Mouse (Mus musculus): ENCODE results near the gene Vax2. TPM values are rescaled to one million over a fixed set of nuclear protein-coding genes. Genes with fewer than 3 reads are reported as not detected.

Vax2 gene
- polyA plus RNA-seq, 1 experiment from 2014 or later, result not detected

DNA sequence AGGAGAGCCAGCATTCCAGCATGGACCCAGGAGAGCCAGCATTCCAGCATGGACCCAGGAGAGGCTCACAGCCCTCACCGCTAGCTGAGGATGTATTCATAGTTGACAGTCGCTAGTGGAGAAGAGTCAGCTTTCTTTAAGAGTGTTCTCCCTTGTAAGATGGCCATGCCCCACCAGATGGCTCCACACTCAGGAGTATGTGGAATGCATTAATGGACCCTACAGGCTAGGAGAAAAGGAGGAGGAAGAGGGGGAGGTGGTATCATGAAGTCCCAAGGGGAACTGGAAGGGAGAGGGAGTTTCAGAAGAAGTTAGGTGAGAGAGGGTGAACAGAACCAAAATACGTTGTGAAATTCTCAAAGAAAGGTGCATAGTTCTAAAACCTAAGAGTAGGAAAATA, 15.3 kb upstream of the Vax2 start:
- WGBS, result 1% methylated on average over 3 of the region's 3 CpGs
- H3K9ac ChIP-seq (replicated peaks; ENCODE audit: low read depth, low read length), result no peak overlapping the region
- ATAC-seq (ENCODE audit: insufficient number of reproducible peaks, insufficient read depth, low FRiP score, low read depth), result no peak
- no peak overlapping the region for H3K4me2 ChIP-seq (replicated peaks; ENCODE audit: low read depth, low read length)
- H3K4me1 ChIP-seq (ENCODE audit: control insufficient read depth, insufficient read depth, low read length), result no peaks in the 10 kb centered on the region
- H3K4me3 ChIP-seq (ENCODE audit: low read depth, low read length), result no peak overlapping the region
- no peaks in the 10 kb centered on the region for H3K36me3 ChIP-seq (ENCODE audit: control insufficient read depth, insufficient read depth, low read length)
- peaks cover 84% of the 10 kb centered on the region for H3K27me3 ChIP-seq (ENCODE audit: control insufficient read depth, insufficient read depth, low read length)
- H3K27ac ChIP-seq (ENCODE audit: low read length), result no peak overlapping the region
- no peaks in the 10 kb centered on the region for H3K9me3 ChIP-seq (ENCODE audit: control insufficient read depth, low read depth, low read length)

DNA sequence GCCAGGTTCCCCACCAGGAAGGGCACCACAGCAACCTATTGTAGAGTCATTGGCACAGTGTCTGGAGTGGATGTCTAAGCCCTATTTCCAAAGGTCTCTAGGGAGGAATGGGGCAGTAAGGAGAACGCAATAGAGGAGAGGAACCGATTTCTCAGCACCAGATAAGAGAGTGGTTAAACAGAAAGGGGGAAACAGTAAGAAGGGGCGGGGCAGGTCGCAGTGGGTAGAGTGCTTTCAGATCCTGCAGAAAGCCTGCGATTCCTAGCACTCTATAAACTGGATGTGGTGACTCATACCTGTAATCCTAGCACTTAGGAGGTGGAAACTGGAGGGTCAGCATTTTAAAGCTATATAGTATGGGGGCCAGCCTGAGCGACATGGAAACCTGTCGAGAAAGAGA, 14.4 kb upstream of the Vax2 start:
- 3% methylated on average over 7 of the region's 7 CpGs for WGBS
- no peaks in the 10 kb centered on the region for H3K4me1 ChIP-seq (ENCODE audit: control insufficient read depth, insufficient read depth, low read length)
- no peaks in the 10 kb centered on the region for H3K36me3 ChIP-seq (ENCODE audit: control insufficient read depth, insufficient read depth, low read length)
- no peak overlapping the region for H3K4me3 ChIP-seq (ENCODE audit: low read depth, low read length)
- no peak overlapping the region for H3K4me2 ChIP-seq (replicated peaks; ENCODE audit: low read depth, low read length)
- ATAC-seq (ENCODE audit: insufficient number of reproducible peaks, insufficient read depth, low FRiP score, low read depth), result no peak
- H3K27ac ChIP-seq (ENCODE audit: low read length), result no peak overlapping the region
- H3K27me3 ChIP-seq (ENCODE audit: control insufficient read depth, insufficient read depth, low read length), result peaks cover 77% of the 10 kb centered on the region
- H3K9ac ChIP-seq (replicated peaks; ENCODE audit: low read depth, low read length), result no peak overlapping the region
- no peaks in the 10 kb centered on the region for H3K9me3 ChIP-seq (ENCODE audit: control insufficient read depth, low read depth, low read length)

DNA sequence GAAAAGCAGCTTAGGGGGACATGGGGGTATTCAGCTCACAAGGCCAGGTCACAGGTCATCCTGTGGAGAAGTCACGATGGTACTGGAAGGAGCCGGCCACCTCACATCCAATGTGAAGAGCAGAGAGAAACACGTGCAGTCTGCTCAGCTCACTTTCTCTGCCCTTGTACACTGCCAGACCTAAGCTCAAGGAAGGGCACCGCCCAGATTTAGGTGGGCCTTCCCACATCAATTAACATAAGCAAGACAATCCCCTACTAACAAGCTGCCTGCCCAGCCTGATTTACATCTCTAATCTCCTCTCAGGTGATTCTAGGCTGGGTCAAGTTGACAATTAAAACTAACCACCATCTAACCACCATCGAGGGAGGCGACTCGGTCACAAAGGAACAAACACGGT, 13.1 kb upstream of the Vax2 start:
- Histone ChIP-seq H3K9me3 (ENCODE audit: control insufficient read depth, low read depth, low read length) (no peaks in the 10 kb centered on the region), H3K36me3 (ENCODE audit: control insufficient read depth, insufficient read depth, low read length) (no peaks in the 10 kb centered on the region), H3K27ac (ENCODE audit: low read length) (no peak overlapping the region), H3K4me1 (ENCODE audit: control insufficient read depth, insufficient read depth, low read length) (no peaks in the 10 kb centered on the region), H3K9ac (replicated peaks; ENCODE audit: low read depth, low read length) (no peak overlapping the region), H3K4me3 (ENCODE audit: low read depth, low read length) (no peak overlapping the region), H3K4me2 (replicated peaks; ENCODE audit: low read depth, low read length) (no peak overlapping the region), H3K27me3 (ENCODE audit: control insufficient read depth, insufficient read depth, low read length) (peaks cover 71% of the 10 kb centered on the region)
- ATAC-seq (ENCODE audit: insufficient number of reproducible peaks, insufficient read depth, low FRiP score, low read depth), result 0 out of 2 replicates have a peak, but pooled peaks have one; percentile 23
- WGBS, result 3% methylated on average over 8 of the region's 8 CpGs

DNA sequence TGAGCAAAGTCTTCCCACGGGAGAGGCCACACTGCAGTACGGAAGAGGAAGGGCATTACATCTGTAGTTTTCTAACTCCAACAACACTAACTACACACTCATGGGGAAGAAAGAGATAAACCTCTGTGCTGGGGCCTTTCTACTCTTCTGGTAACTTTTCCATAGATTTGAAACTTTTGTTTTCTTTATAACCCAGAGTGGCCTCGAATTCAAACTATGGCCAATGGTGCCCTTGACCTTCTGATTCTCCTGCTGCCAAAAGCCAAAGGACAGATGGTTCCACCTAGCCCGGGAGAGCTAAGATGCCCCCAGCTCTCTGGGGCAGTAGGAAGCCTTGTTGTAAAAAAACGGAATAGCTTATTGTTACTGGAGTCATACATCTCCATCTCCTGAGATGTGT, 11.1 kb upstream of the Vax2 start:
- H3K27ac ChIP-seq (ENCODE audit: low read length), result no peak overlapping the region
- no peaks in the 10 kb centered on the region for H3K9me3 ChIP-seq (ENCODE audit: control insufficient read depth, low read depth, low read length)
- H3K4me3 ChIP-seq (ENCODE audit: low read depth, low read length), result no peak overlapping the region
- H3K4me1 ChIP-seq (ENCODE audit: control insufficient read depth, insufficient read depth, low read length), result no peaks in the 10 kb centered on the region
- H3K36me3 ChIP-seq (ENCODE audit: control insufficient read depth, insufficient read depth, low read length), result no peaks in the 10 kb centered on the region
- H3K27me3 ChIP-seq (ENCODE audit: control insufficient read depth, insufficient read depth, low read length), result peaks cover 63% of the 10 kb centered on the region
- H3K9ac ChIP-seq (replicated peaks; ENCODE audit: low read depth, low read length), result no peak overlapping the region
- no peak overlapping the region for H3K4me2 ChIP-seq (replicated peaks; ENCODE audit: low read depth, low read length)
- no peak for ATAC-seq (ENCODE audit: insufficient number of reproducible peaks, insufficient read depth, low FRiP score, low read depth)
- WGBS, result 2% methylated on average over 5 of the region's 5 CpGs

DNA sequence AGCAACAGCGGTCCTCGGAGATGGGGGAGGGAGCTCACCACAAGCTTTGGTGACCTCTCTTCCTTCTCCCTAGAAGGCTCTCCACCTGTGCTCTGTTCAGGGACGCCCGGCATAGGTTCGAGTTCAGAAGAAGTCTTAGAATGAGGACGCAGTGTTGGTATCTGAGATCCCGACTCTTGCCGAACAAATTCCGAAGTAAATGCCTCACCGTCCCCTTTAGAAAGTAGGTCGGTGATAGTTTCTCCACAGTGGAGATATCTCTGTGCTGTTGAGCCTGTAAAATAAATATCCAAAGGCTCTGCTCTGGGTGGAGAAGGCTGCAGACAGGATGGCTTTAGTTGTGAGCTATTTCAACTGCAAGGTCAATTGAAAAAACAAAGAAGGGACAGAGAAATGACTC, 10.1 kb upstream of the Vax2 start:
- H3K27ac ChIP-seq (ENCODE audit: low read length), result no peak overlapping the region
- WGBS, result under 1% methylated on average over 11 of the region's 11 CpGs
- H3K4me1 ChIP-seq (ENCODE audit: control insufficient read depth, insufficient read depth, low read length), result no peaks in the 10 kb centered on the region
- no peaks in the 10 kb centered on the region for H3K9me3 ChIP-seq (ENCODE audit: control insufficient read depth, low read depth, low read length)
- no peak overlapping the region for H3K4me3 ChIP-seq (ENCODE audit: low read depth, low read length)
- H3K27me3 ChIP-seq (ENCODE audit: control insufficient read depth, insufficient read depth, low read length), result peaks cover 67% of the 10 kb centered on the region
- H3K36me3 ChIP-seq (ENCODE audit: control insufficient read depth, insufficient read depth, low read length), result no peaks in the 10 kb centered on the region
- H3K4me2 ChIP-seq (replicated peaks; ENCODE audit: low read depth, low read length), result no peak overlapping the region
- no peak overlapping the region for H3K9ac ChIP-seq (replicated peaks; ENCODE audit: low read depth, low read length)
- ATAC-seq (ENCODE audit: insufficient number of reproducible peaks, insufficient read depth, low FRiP score, low read depth), result no peak

DNA sequence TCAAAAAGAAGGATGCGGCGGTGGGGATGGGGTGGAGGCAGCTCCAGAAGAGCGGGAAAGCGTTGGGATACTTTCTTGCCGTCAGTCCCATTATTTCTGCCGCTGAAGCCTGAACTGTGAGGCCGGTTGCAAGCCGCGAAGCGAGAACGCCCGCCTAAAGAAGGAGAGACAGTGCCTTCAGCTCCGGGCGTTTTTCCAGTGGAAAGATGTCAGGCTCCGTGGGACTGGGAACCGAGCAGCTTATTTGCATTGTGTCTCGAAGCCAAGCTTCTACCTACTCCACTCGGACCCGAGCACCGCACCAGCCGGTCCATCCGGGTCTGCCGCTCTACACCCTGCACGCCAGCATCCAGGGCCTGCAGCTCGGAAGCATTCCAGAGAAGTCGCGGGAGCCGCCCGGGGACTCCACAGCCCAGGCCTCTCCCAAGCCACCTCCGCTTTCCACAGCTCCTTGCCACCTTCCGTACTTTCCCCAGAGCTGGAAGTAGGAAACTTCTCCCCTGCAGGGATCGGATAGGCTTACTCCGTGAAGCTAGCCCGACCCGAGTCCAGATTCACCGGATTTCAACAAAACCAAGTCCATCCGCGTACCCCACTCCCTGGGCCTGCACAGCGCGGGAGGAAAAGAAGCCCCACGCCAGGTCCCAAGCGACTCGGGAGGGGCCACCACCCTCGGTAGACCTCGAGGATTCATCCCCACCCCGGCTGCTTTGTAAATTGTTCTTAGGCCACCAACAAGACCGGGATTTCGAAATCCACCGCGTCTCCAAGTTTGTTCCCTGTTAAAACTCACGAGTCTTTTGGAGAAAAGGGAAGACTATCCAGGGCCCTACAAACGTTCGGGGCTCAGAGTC, 8.7 kb upstream of the Vax2 start:
- WGBS, result under 1% methylated on average over 53 of the region's 53 CpGs
- Histone ChIP-seq H3K4me2 (replicated peaks; ENCODE audit: low read depth, low read length) (no peak overlapping the region), H3K4me1 (ENCODE audit: control insufficient read depth, insufficient read depth, low read length) (no peaks in the 10 kb centered on the region), H3K36me3 (ENCODE audit: control insufficient read depth, insufficient read depth, low read length) (no peaks in the 10 kb centered on the region), H3K4me3 (ENCODE audit: low read depth, low read length) (0 out of 2 replicates have a peak overlapping the region, but pooled peaks have one; percentile 9), H3K27me3 (ENCODE audit: control insufficient read depth, insufficient read depth, low read length) (peaks cover 67% of the 10 kb centered on the region), H3K27ac (ENCODE audit: low read length) (no peak overlapping the region), H3K9me3 (ENCODE audit: control insufficient read depth, low read depth, low read length) (no peaks in the 10 kb centered on the region), H3K9ac (replicated peaks; ENCODE audit: low read depth, low read length) (no peak overlapping the region)
- ATAC-seq (ENCODE audit: insufficient number of reproducible peaks, insufficient read depth, low FRiP score, low read depth), result no peak

DNA sequence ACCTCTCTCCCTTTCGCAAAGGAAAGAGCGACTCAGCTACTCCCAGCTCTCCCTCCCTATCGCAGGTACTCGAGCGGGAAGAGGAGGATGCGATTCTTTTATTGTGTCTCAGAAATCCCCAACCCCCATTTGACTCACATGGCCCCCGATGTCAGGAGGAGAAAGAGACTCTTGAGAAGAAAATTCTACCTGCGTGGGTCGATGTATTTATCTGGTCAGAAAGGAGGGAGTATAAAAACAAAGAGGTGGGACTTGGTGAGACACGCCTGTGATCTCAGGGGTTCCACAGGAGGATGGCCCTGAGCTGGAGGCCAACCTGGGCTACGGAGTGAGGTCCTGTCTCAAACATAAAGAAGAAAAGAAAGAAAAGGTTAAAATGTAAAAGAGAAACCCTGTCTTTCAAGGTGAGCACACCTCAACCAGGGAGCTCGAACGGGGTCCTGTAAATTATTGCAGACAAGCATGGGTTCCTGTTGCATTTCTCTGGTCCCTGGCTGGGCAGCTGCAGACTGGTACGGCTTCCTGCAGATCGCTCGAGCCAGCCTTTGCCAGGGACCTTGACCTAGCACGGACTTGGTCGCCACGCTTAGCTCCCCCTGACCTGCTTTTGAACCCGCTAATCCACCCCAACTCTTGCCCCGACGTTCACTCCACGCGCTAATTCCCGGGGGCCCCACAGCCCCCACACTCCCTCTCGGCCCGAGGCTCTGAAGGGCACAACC, 7.9 kb upstream of the Vax2 start:
- Histone ChIP-seq H3K9me3 (ENCODE audit: control insufficient read depth, low read depth, low read length) (no peaks in the 10 kb centered on the region), H3K9ac (replicated peaks; ENCODE audit: low read depth, low read length) (no peak overlapping the region), H3K4me3 (ENCODE audit: low read depth, low read length) (no peak overlapping the region), H3K27ac (ENCODE audit: low read length) (no peak overlapping the region), H3K4me1 (ENCODE audit: control insufficient read depth, insufficient read depth, low read length) (no peaks in the 10 kb centered on the region), H3K36me3 (ENCODE audit: control insufficient read depth, insufficient read depth, low read length) (no peaks in the 10 kb centered on the region), H3K4me2 (replicated peaks; ENCODE audit: low read depth, low read length) (no peak overlapping the region), H3K27me3 (ENCODE audit: control insufficient read depth, insufficient read depth, low read length) (peaks cover 65% of the 10 kb centered on the region)
- ATAC-seq (ENCODE audit: insufficient number of reproducible peaks, insufficient read depth, low FRiP score, low read depth), result no peak
- WGBS, result under 1% methylated on average over 27 of the region's 27 CpGs

DNA sequence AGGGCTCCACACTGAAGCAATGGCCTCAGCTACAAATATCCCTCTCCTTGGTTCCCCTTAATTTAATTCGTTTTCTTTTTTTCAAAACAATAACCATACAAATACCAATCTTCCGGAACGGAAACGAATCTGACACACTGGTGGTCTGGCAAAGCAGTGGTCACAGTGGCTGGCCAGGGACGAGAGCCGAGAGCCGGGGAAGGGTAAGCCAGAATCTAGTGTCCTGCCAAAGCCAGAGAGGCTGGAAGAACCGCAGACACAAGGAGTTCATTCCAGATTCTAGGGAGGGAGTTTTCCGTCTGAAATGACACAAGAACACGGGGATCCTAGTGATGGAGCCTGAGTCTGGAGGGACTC, 7.4 kb upstream of the Vax2 start:
- Histone ChIP-seq H3K9ac (replicated peaks; ENCODE audit: low read depth, low read length) (no peak overlapping the region), H3K9me3 (ENCODE audit: control insufficient read depth, low read depth, low read length) (no peaks in the 10 kb centered on the region), H3K36me3 (ENCODE audit: control insufficient read depth, insufficient read depth, low read length) (no peaks in the 10 kb centered on the region), H3K27ac (ENCODE audit: low read length) (no peak overlapping the region), H3K27me3 (ENCODE audit: control insufficient read depth, insufficient read depth, low read length) (peaks cover 66% of the 10 kb centered on the region), H3K4me2 (replicated peaks; ENCODE audit: low read depth, low read length) (no peak overlapping the region), H3K4me1 (ENCODE audit: control insufficient read depth, insufficient read depth, low read length) (no peaks in the 10 kb centered on the region), H3K4me3 (ENCODE audit: low read depth, low read length) (no peak overlapping the region)
- WGBS, result 2% methylated on average over 10 of the region's 10 CpGs
- ATAC-seq (ENCODE audit: insufficient number of reproducible peaks, insufficient read depth, low FRiP score, low read depth), result no peak
